ENCODE assay signal across 16 mouse cellular contexts in the genomic region with DNA sequence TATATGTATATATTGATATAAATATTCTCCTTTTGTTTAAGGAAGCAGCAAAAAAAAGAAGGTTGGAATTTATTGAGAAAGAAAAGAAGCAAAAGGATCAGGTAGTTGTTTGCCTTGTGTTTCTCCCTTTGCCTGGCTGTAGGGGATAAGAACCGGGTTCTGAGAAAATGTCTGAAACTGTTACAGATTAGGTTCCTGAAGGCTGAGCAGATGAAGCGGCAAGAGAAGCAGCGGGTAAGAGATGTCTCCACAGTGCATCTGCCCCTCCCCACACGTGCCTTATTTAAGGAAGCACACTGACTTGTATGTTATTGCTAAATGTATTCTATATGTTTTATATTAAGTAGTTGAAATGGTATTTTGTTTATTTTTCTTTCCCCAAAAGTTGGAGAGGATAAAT.
"Had no signal": no experiment of that assay in that cellular context is flagged by ENCODE, and none has a peak within 500 bp of the region (broad histone marks: within the 10 kb centered on the region; RNA-seq: fewer than 3 reads in every experiment).

No protein-coding gene starts in this region.

- H3K27me3 ChIP-seq: intestine, embryonic 15.5 days; kidney, embryonic 15.5 days; limb, embryonic 13.5 days; lung, embryonic 15.5 days had no signal

- H3K9ac ChIP-seq: intestine, embryonic 15.5 days; kidney, embryonic 15.5 days; limb, embryonic 13.5 days; lung, embryonic 15.5 days had no signal

- H3K4me3 ChIP-seq: intestine, embryonic 15.5 days; kidney, embryonic 15.5 days; limb, embryonic 10.5 days; limb, embryonic 13.5 days; lung, embryonic 15.5 days had no signal

- H3K27ac ChIP-seq: intestine, embryonic 15.5 days; kidney, embryonic 15.5 days; limb, embryonic 10.5 days; limb, embryonic 13.5 days; lung, embryonic 15.5 days had no signal

- ATAC-seq: intestine, embryonic 15.5 days had no signal

- H3K36me3 ChIP-seq: intestine, embryonic 15.5 days; limb, embryonic 10.5 days; limb, embryonic 13.5 days had no signal

- H3K9me3 ChIP-seq: intestine, embryonic 15.5 days; kidney, embryonic 15.5 days; limb, embryonic 10.5 days; limb, embryonic 13.5 days; lung, embryonic 15.5 days had no signal

- H3K4me1 ChIP-seq: intestine, embryonic 15.5 days; kidney, embryonic 15.5 days; limb, embryonic 10.5 days; limb, embryonic 13.5 days; lung, embryonic 15.5 days had no signal

- H3K4me2 ChIP-seq: intestine, embryonic 15.5 days; kidney, embryonic 15.5 days; limb, embryonic 13.5 days; lung, embryonic 15.5 days; midbrain, embryonic 11.5 days had no signal

- DNase-seq: kidney, adult 11 months; kidney, adult 8-10 months; kidney, postnatal 10 days; kidney, postnatal 36 days; lung, adult 18-20 months; lung, postnatal 10 days; lung, postnatal 36 days; midbrain, embryonic 14.5 days; thymus, adult 18-20 months; thymus, postnatal 36 days had no signal
